Mouse (Mus musculus): ENCODE measurements around the gene Acbd3. TPM values are rescaled to one million over a fixed set of nuclear protein-coding genes. Genes with fewer than 3 reads are reported as not detected.
A peak's percentile ranks its signal among the peaks of the same experiment; 100 is the strongest.

Acbd3 gene
- polyA plus RNA-seq, 1 experiment from 2014 or later: 23.5 TPM

- ATAC-seq (ENCODE audit: low FRiP score): no peak
These were observed 3.2 kb upstream of the Acbd3 start for GRCm38 (mm10) chr1:180722608-180723007.

DNA sequence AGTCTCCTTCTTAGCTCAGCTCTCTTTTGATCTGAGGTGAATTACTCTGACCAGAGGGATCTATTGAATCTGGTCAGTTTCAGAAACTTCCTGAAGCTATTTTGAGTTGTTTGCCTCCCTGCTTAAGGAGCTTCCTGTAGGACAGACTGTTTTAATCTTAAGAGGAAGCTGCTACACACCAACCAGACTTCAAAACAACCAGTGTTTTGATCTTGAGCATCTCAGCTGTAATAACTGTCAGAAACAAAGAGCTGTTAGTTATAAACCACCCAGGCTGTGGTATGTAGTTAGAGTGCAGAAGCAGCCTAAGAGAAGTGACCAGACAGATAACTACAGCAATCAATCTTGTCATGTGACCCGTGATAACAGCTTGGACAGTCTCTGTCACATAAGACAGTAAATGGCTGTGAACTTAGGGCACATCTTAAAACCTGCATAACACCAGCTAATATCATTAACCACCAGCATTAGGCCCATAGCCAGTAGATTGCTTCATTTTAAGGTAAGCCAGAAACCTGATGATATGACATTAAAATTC, 2.1 kb upstream of the Acbd3 start:
- Histone ChIP-seq H3K4me1 (peaks cover 27% of the 10 kb centered on the region), H3K27ac (replicated peaks) (no peak overlapping the region), H3K27me3 (replicated peaks) (no peaks in the 10 kb centered on the region; the same call in 1 of the 2 replicates), H3K36me3 (no peaks in the 10 kb centered on the region), H3K4me2 (no peak overlapping the region), H3K9ac (replicated peaks) (no peak overlapping the region), H3K4me3 (replicated peaks) (no peak overlapping the region), H3K9me3 (replicated peaks) (no peaks in the 10 kb centered on the region)
- ATAC-seq (ENCODE audit: low FRiP score): no peak
- 46% methylated on average over 1 of the region's 1 CpGs for WGBS

More at GRCm38 (mm10) chr1:180722608-180723007, 3.2 kb upstream of the Acbd3 start:
- peaks cover 19% of the 10 kb centered on the region for H3K4me1 ChIP-seq
- no peak overlapping the region for H3K9ac ChIP-seq (replicated peaks)
- no peak overlapping the region for H3K4me3 ChIP-seq (replicated peaks)
- no peak overlapping the region for H3K4me2 ChIP-seq
- no peaks in the 10 kb centered on the region; the same call in 1 of the 2 replicates for H3K27me3 ChIP-seq (replicated peaks)
- no peaks in the 10 kb centered on the region for H3K36me3 ChIP-seq
- no peak overlapping the region for H3K27ac ChIP-seq (replicated peaks)
- 71% methylated on average over 1 of the region's 1 CpGs for WGBS
- no peaks in the 10 kb centered on the region for H3K9me3 ChIP-seq (replicated peaks)

GRCm38 (mm10) chr1:180726183-180726582, 340 bp downstream of the Acbd3 start:
- no peaks in the 10 kb centered on the region for H3K9me3 ChIP-seq (replicated peaks)
- ATAC-seq (ENCODE audit: low FRiP score): peak; percentile 78
- H3K4me1 ChIP-seq: peaks cover 36% of the 10 kb centered on the region
- peak overlapping the region; percentile 73 for H3K4me2 ChIP-seq
- H3K27ac ChIP-seq (replicated peaks): peak overlapping the region; percentile 90
- H3K36me3 ChIP-seq: no peaks in the 10 kb centered on the region
- peak overlapping the region; percentile 92 for H3K9ac ChIP-seq (replicated peaks)
- H3K27me3 ChIP-seq (replicated peaks): no peaks in the 10 kb centered on the region
- H3K4me3 ChIP-seq (replicated peaks): peak overlapping the region; percentile 99
- WGBS: 2% methylated on average over 42 of the region's 42 CpGs

- 92% methylated on average over 3 of the region's 3 CpGs for WGBS
- H3K27me3 ChIP-seq (replicated peaks): no peaks in the 10 kb centered on the region
- H3K27ac ChIP-seq (replicated peaks): no peak overlapping the region
- no peaks in the 10 kb centered on the region for H3K9me3 ChIP-seq (replicated peaks)
- no peak overlapping the region for H3K4me3 ChIP-seq (replicated peaks)
- no peak overlapping the region for H3K4me2 ChIP-seq
- H3K4me1 ChIP-seq: peaks cover 36% of the 10 kb centered on the region
- no peak for ATAC-seq (ENCODE audit: low FRiP score)
- no peak overlapping the region for H3K9ac ChIP-seq (replicated peaks)
- peaks cover under 1% of the 10 kb centered on the region for H3K36me3 ChIP-seq
These were observed 3.4 kb downstream of the Acbd3 start for GRCm38 (mm10) chr1:180729231-180729630.

- no peaks in the 10 kb centered on the region for H3K4me1 ChIP-seq
These were observed 22.0 kb downstream of the Acbd3 start for GRCm38 (mm10) chr1:180747827-180748226.

GRCm38 (mm10) chr1:180752115-180752514, 26.3 kb downstream of the Acbd3 start:
- Histone ChIP-seq H3K27ac (replicated peaks) (no peak overlapping the region), H3K36me3 (peaks cover 40% of the 10 kb centered on the region), H3K4me3 (replicated peaks) (no peak overlapping the region), H3K4me2 (no peak overlapping the region), H3K9me3 (replicated peaks) (no peaks in the 10 kb centered on the region), H3K4me1 (no peaks in the 10 kb centered on the region), H3K9ac (replicated peaks) (no peak overlapping the region), H3K27me3 (replicated peaks) (no peaks in the 10 kb centered on the region)
- no peak for ATAC-seq (ENCODE audit: low FRiP score)
- WGBS: 94% methylated on average over 11 of the region's 11 CpGs

More at GRCm38 (mm10) chr1:180747827-180748226, 22.0 kb downstream of the Acbd3 start:
- Histone ChIP-seq H3K4me3 (replicated peaks) (no peak overlapping the region), H3K36me3 (peaks cover 64% of the 10 kb centered on the region), H3K27ac (replicated peaks) (no peak overlapping the region), H3K4me2 (no peak overlapping the region), H3K27me3 (replicated peaks) (no peaks in the 10 kb centered on the region), H3K9me3 (replicated peaks) (no peaks in the 10 kb centered on the region), H3K9ac (replicated peaks) (no peak overlapping the region)
- ATAC-seq (ENCODE audit: low FRiP score): no peak

GRCm38 (mm10) chr1:180754376-180754775, 28.5 kb downstream of the Acbd3 start:
- no peak overlapping the region for H3K9ac ChIP-seq (replicated peaks)
- H3K27me3 ChIP-seq (replicated peaks): no peaks in the 10 kb centered on the region
- ATAC-seq (ENCODE audit: low FRiP score): no peak
- no peaks in the 10 kb centered on the region for H3K9me3 ChIP-seq (replicated peaks)
- no peaks in the 10 kb centered on the region for H3K4me1 ChIP-seq
- H3K4me2 ChIP-seq: no peak overlapping the region
- peaks cover 30% of the 10 kb centered on the region for H3K36me3 ChIP-seq
- no peak overlapping the region for H3K4me3 ChIP-seq (replicated peaks)
- H3K27ac ChIP-seq (replicated peaks): no peak overlapping the region
- WGBS: 92% methylated on average over 8 of the region's 8 CpGs

- H3K9ac ChIP-seq (replicated peaks): no peak overlapping the region
- H3K27me3 ChIP-seq (replicated peaks): no peaks in the 10 kb centered on the region
- no peak for ATAC-seq (ENCODE audit: low FRiP score)
- H3K27ac ChIP-seq (replicated peaks): no peak overlapping the region
- H3K4me1 ChIP-seq: no peaks in the 10 kb centered on the region
- 96% methylated on average over 2 of the region's 2 CpGs for WGBS
- no peak overlapping the region for H3K4me2 ChIP-seq
- no peaks in the 10 kb centered on the region for H3K9me3 ChIP-seq (replicated peaks)
- peaks cover 25% of the 10 kb centered on the region for H3K36me3 ChIP-seq
- H3K4me3 ChIP-seq (replicated peaks): no peak overlapping the region
These were observed 30.9 kb downstream of the Acbd3 start for GRCm38 (mm10) chr1:180756711-180757110.

GRCm38 (mm10) chr1:180757252-180757955, 31.6 kb downstream of the Acbd3 start:
- ATAC-seq (ENCODE audit: low FRiP score): no peak
- Histone ChIP-seq H3K4me2 (no peak overlapping the region), H3K4me3 (replicated peaks) (no peak overlapping the region), H3K4me1 (no peaks in the 10 kb centered on the region), H3K27me3 (replicated peaks) (no peaks in the 10 kb centered on the region), H3K36me3 (peaks cover 19% of the 10 kb centered on the region), H3K9ac (replicated peaks) (no peak overlapping the region), H3K27ac (replicated peaks) (no peak overlapping the region), H3K9me3 (replicated peaks) (no peaks in the 10 kb centered on the region)
- 89% methylated on average over 3 of the region's 3 CpGs for WGBS

GRCm38 (mm10) chr1:180757956-180758520, 32.2 kb downstream of the Acbd3 start:
- Histone ChIP-seq H3K9me3 (replicated peaks) (no peaks in the 10 kb centered on the region), H3K4me2 (no peak overlapping the region), H3K4me3 (replicated peaks) (no peak overlapping the region), H3K4me1 (peaks cover 1% of the 10 kb centered on the region), H3K27ac (replicated peaks) (no peak overlapping the region), H3K27me3 (replicated peaks) (no peaks in the 10 kb centered on the region; the same call in 1 of the 2 replicates), H3K9ac (replicated peaks) (no peak overlapping the region), H3K36me3 (peaks cover 13% of the 10 kb centered on the region)
- WGBS: 90% methylated on average over 7 of the region's 7 CpGs
- no peak for ATAC-seq (ENCODE audit: low FRiP score)

- Histone ChIP-seq H3K27ac (replicated peaks) (no peak overlapping the region), H3K36me3 (no peaks in the 10 kb centered on the region), H3K9ac (replicated peaks) (no peak overlapping the region), H3K4me1 (peaks cover 9% of the 10 kb centered on the region), H3K4me3 (replicated peaks) (no peak overlapping the region), H3K9me3 (replicated peaks) (no peaks in the 10 kb centered on the region), H3K4me2 (no peak overlapping the region), H3K27me3 (replicated peaks) (no peaks in the 10 kb centered on the region; the same call in 1 of the 2 replicates)
- WGBS: 91% methylated on average over 11 of the region's 11 CpGs
- no peak for ATAC-seq (ENCODE audit: low FRiP score)
These were observed 36.3 kb downstream of the Acbd3 start for GRCm38 (mm10) chr1:180762180-180762579.

DNA sequence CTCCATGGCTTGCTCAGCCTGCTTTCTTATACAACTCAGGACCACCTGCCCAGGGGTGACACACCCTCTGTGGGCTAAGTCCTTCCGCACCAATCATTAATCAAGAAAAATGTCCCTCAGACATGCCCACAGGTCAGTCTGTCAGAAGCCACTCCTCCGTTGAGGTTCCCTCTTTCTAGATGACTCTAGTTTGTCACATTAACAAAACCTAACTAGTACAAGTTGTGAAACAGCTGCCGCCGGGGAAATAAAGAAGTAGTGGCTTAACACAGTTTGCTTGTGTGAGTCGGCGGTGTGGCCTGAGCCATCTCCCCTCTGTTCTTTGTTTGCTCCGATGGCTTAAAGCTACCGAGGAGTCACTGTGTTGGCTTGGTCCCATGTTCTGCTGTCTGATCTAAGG, 36.8 kb downstream of the Acbd3 start:
- ATAC-seq (ENCODE audit: low FRiP score): no peak
- WGBS: 84% methylated on average over 8 of the region's 8 CpGs
- H3K9ac ChIP-seq (replicated peaks): no peak overlapping the region
- no peaks in the 10 kb centered on the region for H3K9me3 ChIP-seq (replicated peaks)
- no peak overlapping the region for H3K4me2 ChIP-seq
- H3K27ac ChIP-seq (replicated peaks): no peak overlapping the region
- H3K27me3 ChIP-seq (replicated peaks): no peaks in the 10 kb centered on the region; the same call in 1 of the 2 replicates
- H3K4me3 ChIP-seq (replicated peaks): no peak overlapping the region
- H3K36me3 ChIP-seq: no peaks in the 10 kb centered on the region
- peaks cover 11% of the 10 kb centered on the region for H3K4me1 ChIP-seq
